Mouse (Mus musculus): ENCODE results near the gene Mlf2. TPM values are rescaled to one million over a fixed set of nuclear protein-coding genes. Genes with fewer than 3 reads are reported as not detected.

Gene Mlf2
- total RNA-seq, 2 experiments from 2014 or later: 630 to 652 TPM

DNA sequence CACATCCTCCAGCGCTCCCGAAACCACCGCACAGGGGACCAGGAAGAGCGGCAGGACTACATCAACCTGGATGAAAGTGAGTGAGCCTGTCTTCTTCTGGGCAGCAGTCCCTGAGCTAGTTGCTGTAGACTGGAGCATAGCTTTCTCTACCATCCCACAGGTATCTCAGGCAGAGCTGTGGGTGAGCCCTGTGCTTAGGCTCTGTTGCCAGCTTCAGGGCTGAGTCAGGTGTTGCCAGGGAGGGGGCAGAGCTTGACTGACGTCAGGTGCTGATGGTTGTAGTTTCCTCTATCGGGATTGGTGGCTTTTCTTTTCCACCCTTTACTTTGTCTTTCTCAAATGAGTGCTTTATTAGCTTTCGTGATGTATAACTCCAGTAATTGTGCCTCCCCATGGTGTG, 3.5 kb downstream of the Mlf2 start:
- no peak for DNase-seq

- DNase-seq: no peak
These were observed 5.5 kb downstream of the Mlf2 start for GRCm38 (mm10) chr6:124936681-124937080.

DNA sequence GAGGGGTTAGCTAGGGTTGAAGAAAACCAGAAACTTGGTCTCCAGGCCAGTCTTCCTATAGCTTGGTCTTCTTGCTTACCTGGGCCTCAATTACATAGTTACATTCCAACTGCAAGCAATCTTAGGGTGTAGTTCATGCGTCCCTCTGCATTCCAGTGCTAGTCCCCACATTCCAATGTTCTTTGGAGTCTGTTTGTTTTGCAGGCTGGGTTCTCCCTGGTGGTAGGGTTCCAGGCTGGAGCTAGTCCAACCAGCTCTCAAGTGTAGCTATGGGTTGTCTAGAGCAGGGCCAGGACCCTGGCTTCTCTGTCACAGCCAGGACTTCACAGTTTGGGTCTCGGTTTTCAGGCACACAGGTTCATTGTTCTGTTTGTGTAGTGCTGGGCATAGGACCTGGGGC, 6.3 kb downstream of the Mlf2 start:
- DNase-seq: no peak

- no peak for DNase-seq
These were observed 7.4 kb downstream of the Mlf2 start for GRCm38 (mm10) chr6:124938554-124938953.

GRCm38 (mm10) chr6:124941679-124942078, 10.5 kb downstream of the Mlf2 start:
- no peak for DNase-seq

DNA sequence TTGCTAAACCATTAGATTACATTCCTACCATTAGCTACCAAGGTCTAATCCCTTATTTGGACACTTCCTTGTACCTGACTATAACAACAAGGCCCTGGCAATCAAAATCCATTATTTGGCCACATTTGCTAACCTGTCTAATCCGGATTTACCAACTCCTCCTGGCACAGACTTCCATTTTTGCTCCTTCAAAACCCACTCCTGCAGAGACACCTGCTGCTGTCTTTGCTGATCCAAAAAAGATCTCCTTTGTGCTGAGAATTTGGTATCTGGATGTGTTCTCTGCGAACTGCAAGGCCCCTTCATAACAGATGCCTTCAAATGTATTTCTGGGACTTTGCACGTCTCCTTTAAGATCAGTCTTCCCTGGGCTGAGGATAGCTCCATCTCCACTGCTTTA, 12.3 kb downstream of the Mlf2 start:
- no peak for DNase-seq

DNA sequence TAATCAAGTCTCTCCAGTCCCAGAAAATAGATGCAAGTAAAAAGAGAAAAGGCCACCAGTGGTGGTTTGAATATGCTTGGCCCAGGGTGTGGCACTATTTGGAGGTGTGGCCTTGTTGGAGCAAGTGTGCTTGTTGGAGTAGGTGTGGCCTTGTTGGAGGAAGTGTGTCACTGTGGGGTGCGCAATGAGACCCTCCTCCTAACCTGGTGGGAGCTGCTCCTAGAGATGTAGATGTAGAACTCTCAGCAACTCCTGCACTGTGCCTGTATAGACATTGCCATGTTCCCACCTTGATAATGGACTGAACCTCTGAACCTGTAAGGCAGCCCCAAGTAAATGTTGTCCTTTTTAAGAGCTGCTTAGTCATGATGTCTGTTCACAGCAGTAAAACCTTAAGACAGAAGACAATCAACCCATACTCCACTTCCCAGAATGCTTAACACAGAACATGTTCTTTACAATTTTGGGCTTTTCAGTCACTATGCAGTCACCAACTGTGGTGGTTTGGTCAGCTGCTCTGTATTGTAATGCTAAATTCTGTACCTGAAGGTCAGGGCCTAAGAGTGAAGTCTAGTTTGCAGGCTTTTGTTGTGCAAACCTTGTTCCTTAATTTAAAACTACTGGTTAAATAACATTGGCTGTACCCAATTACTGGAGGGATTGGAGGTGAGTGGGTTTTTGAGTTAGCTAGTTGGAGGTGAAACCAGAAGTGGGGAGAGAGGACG, 23.0 kb downstream of the Mlf2 start:
- DNase-seq: no peak

DNA sequence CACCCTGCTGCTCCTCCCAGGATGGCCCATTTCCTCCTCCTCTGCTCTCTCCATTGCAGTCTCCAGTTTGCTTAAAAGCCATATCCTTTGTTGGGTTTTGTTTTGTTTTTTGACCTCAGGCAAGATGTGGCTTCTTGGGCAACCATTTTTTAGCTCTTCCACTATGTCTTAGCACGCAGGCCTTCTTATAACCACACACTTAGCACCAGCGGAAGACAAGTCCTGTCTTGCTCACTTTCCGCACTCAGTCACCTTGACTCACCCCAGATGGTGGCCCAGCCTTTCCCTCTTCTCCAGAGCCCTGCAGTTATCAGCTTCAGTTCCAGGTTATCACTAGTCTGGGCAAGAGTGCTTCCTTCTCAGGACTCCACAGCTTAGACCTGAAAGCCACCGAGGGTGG, 24.0 kb downstream of the Mlf2 start:
- no peak for DNase-seq

- no peak for DNase-seq
These were observed 26.9 kb downstream of the Mlf2 start for GRCm38 (mm10) chr6:124958127-124958526.

DNA sequence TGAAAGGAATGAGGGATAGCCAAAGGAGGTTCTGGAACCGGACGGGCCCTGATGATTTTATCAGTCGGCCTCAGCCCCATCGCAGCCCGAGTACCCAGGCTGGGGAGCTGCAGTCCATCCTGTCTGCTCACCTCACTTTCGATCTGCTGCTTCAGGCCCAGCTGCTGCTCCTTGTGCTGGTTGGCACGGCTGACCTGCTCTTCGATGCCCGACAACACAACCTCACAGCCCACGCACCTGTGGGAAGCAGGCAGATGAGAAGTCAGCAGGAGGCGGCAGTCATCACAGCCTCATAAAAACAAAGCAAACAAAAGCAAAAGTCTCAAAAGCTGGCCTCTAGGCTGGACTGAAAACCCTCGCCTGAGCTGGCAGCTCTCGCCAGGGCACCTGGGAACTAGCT, 28.8 kb downstream of the Mlf2 start:
- DNase-seq: no peak

- DNase-seq: no peak
These were observed 29.8 kb downstream of the Mlf2 start for GRCm38 (mm10) chr6:124961021-124961420.

DNA sequence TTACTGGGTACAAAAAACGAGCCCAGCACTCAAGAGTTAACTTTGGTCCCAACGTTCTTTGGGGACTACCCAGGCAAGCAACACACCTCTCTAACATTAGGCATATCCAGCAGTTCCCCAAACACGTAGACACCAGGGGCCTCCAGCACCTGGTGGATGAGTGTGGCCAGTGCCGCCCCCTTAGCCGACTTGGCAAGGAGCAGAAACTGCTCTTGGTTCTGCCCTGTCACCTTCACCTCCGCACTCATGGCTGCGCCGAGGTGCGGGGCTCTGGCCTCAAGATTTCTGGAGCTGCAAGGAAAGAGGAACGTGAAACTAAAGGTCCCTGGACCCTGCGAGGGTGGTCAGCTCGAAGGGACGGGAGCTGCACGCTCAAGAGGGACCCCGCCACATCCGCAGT, 33.5 kb downstream of the Mlf2 start:
- DNase-seq: no peak

DNA sequence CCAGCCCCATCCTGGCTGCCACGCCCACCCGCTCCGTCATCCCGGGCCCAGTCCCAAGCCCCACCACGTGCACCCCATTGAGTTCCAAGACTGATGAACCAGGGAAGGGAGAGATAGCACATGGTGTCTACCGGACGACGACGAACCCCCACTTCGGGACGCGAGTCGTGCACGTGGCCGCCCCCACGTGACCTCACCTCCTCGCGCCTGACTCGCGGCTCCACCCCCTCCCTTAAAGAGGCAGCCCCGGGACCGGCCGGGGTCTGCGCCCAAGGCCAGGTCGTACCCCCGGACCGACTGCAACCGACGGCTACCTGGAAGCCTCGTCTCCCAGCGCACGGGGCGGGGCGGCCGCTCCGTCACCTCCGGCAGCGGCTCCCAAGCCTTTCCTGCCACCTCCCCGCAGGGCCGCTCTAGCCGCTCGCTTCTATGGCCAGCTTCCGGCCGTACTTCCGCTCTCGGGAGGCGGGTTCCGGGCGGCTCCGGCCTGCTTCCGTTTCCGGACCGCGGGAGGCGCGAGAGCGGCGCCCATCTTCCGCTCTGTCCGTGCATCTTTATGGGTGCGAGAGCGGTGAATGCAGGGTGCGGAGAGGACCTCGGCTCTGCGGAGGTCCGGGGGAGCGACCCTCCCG, 34.0 kb downstream of the Mlf2 start, which contains the start of gene Cops7a:
Gene Cops7a (minus strand): TSS at position 451 of the 632 bp plus-strand sequence.
- DNase-seq: peak; percentile 96

DNA sequence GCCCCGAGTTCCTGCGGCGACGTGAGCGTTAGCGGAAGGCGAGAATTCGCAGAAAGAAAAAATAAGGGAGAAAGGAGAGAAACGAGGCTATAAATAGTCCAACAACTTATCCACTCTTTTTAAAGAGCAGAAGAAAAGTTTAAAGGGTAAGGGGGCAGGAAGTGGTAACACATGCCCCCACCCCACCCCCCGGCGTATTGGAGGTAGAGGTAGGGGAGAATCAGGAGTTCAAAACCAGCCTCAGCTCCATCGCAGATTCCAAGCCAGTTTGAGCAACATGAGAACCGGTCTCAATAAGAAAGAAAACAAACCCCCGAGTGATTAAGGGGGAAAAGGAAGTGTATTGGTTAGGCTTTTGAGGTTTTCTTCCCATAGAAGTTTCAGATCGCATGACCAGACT, 34.6 kb downstream of the Mlf2 start:
- DNase-seq: no peak

DNA sequence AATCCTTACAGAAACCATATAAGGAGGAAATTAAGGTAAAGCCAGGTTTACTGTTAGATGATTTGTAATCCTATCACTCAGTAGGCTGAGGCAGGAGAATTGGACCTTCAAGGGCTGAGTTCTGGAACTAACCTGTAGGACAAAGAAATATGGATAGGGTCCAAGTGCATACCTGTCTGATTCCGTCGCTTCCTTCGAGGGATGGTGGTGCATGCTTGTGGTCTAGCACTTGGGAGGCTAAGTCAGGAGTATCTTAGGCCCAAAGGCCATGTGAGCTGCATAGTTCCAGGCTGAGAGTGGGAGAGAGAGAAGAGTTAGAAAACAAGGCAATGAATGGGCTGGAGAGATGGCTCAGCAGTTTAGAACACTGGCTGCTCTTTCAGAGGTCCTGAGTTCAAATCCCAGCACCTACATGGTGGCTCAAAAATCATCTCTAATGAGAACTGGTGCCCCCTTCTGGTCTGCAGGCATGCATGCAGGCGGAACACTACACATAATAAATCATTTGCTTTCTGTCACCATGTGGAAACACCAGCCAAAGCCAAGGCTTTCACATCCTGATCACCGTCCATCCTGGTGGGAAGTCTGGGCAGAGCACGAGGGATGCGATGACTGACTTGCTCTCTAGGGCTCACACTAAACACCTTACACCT, 35.4 kb downstream of the Mlf2 start:
- DNase-seq: no peak

GRCm38 (mm10) chr6:124967766-124968165, 36.6 kb downstream of the Mlf2 start:
- no peak for DNase-seq

Other genes with a start within 250 kb of the Mlf2 start
- gene Emg1, start 219.2 kb upstream of the Mlf2 start, total RNA-seq (2021): 10 to 100 TPM; 54.3 to 64.9 TPM
- 100 to 1,000 TPM; 114 to 129 TPM for gene Phb2, start 219.1 kb upstream of the Mlf2 start, total RNA-seq (2021)
- gene Ptpn6, start 192.7 kb upstream of the Mlf2 start, total RNA-seq (2021): 1 to 10 TPM; 2.9 to 3.0 TPM
- 100 to 1,000 TPM; 337 to 366 TPM for gene Grcc10, start 190.0 kb upstream of the Mlf2 start, total RNA-seq (2021)
- gene Gm45234, start 175.4 kb upstream of the Mlf2 start, total RNA-seq (2021): not detected
- gene Atn1, start 174.9 kb upstream of the Mlf2 start, total RNA-seq (2021): 100 to 1,000 TPM; 139 to 170 TPM
- gene Eno2, start 161.7 kb upstream of the Mlf2 start, total RNA-seq (2021): 1,000 to 10,000 TPM in 1 of 2 experiments, 100 to 1,000 TPM in 1; 956 to 1,045 TPM
- gene Lrrc23, start 151.7 kb upstream of the Mlf2 start, total RNA-seq (2021): 1 to 10 TPM in 1 of 2 experiments, under 1 TPM in 1; 1.00 to 3.5 TPM
- gene Spsb2, start 122.7 kb upstream of the Mlf2 start, total RNA-seq (2021): 1 to 10 TPM; 2.9 to 3.1 TPM
- gene Tpi1, start 117.1 kb upstream of the Mlf2 start, total RNA-seq (2021): 100 to 1,000 TPM; 731 to 778 TPM
- gene Usp5, start 101.9 kb upstream of the Mlf2 start, total RNA-seq (2021): 100 to 1,000 TPM; 174 to 188 TPM
- 1 to 10 TPM in 1 of 2 experiments, under 1 TPM in 1; 0.38 to 1.2 TPM for gene Cdca3, start 101.8 kb upstream of the Mlf2 start, total RNA-seq (2021)
- under 1 TPM in 1 of 2 experiments, not detected in 1; 0.17 TPM for gene Gnb3, start 91.1 kb upstream of the Mlf2 start, total RNA-seq (2021)
- 10 to 100 TPM; 30.4 to 37.1 TPM for gene P3h3, start 73.6 kb upstream of the Mlf2 start, total RNA-seq (2021)
- gene Gpr162, start 67.4 kb upstream of the Mlf2 start, total RNA-seq (2021): 100 to 1,000 TPM; 180 to 187 TPM
- gene Cd4, start 43.2 kb upstream of the Mlf2 start, total RNA-seq (2021): under 1 TPM in 1 of 2 experiments, not detected in 1; 0.23 TPM
- 1 to 10 TPM; 2.1 to 2.3 TPM for gene Lag3, start 19.7 kb upstream of the Mlf2 start, total RNA-seq (2021)
- 1,000 to 10,000 TPM; 1,023 to 1,087 TPM for gene Ptms, start 11.3 kb upstream of the Mlf2 start, total RNA-seq (2021)
- 100 to 1,000 TPM; 149 TPM for gene Cops7a, start 34.2 kb downstream of the Mlf2 start, total RNA-seq (2021)
- gene Pianp, start 65.3 kb downstream of the Mlf2 start, total RNA-seq (2021): 100 to 1,000 TPM; 163 to 173 TPM
- 10 to 100 TPM; 43.9 to 48.9 TPM for gene Zfp384, start 77.8 kb downstream of the Mlf2 start, total RNA-seq (2021)
- gene Ing4, start 108.4 kb downstream of the Mlf2 start, total RNA-seq (2021): 10 to 100 TPM; 56.9 to 65.7 TPM
- gene Acrbp, start 118.3 kb downstream of the Mlf2 start, total RNA-seq (2021): 10 to 100 TPM; 13.4 to 17.8 TPM
- under 1 TPM; 0.53 to 0.75 TPM for gene Lpar5, start 136.5 kb downstream of the Mlf2 start, total RNA-seq (2021)
- 100 to 1,000 TPM; 172 to 173 TPM for gene Chd4, start 164.6 kb downstream of the Mlf2 start, total RNA-seq (2021)
- gene Nop2, start 200.5 kb downstream of the Mlf2 start, total RNA-seq (2021): 10 to 100 TPM; 30.2 to 34.4 TPM
- gene Iffo1, start 213.9 kb downstream of the Mlf2 start, total RNA-seq (2021): 10 to 100 TPM; 67.5 to 68.9 TPM
- 1,000 to 10,000 TPM; 2,301 to 2,480 TPM for gene Gapdh, start 235.1 kb downstream of the Mlf2 start, total RNA-seq (2021)

Measured in layer of hippocampus, postnatal 36 days (tissue).